Mouse (Mus musculus) E14TG2a.4 (cell line): ENCODE measurements at regions not wholly inside any gene's neighbourhood (a gene's known extent, or its start where the extent isn't known, plus 50 kb on each side); places are given as distances from the start of the nearest gene placed in this dataset.

ENCODE experiments used
- CTCF ChIP-seq: conservative IDR thresholded peaks from 2 replicates; pipeline ENCODE4 v1.5.1; 2014; ENCODE audit warnings: low read length
- NANOG ChIP-seq: IDR thresholded peaks from 2 replicates; pipeline ENCODE4 v1.6.1; 2014; ENCODE audit warnings: borderline replicate concordance, low read length, mixed read lengths
- POU5F1 ChIP-seq: IDR thresholded peaks from 2 replicates; pipeline ENCODE4 v1.6.1; 2014; ENCODE audit warnings: low read length, borderline replicate concordance

- no peak for TF ChIP-seq NANOG
- no peak for TF ChIP-seq POU5F1
- no peak for TF ChIP-seq CTCF
Observed at GRCm38 (mm10) chr1:67481974-67482373, 359.1 kb downstream of the Cps1 start.
